10 mouse cellular contexts compared by ENCODE assay signal in genomic region chr16:24434026-24434425, GRCm38 (mm10). TPM values are rescaled to one million over a fixed set of nuclear protein-coding genes. Genes with fewer than 3 reads are reported as not detected.
DNase-seq lines count a peak whose midpoint lies in the region; ATAC-seq lines count a peak whose summit lies in the region.
"Had no signal": no experiment of that assay in that cellular context is flagged by ENCODE, and none has a peak within 500 bp of the region (broad histone marks: within the 10 kb centered on the region; RNA-seq: fewer than 3 reads in every experiment).

No protein-coding gene starts in this region.

- no peak overlapping the region for H3K4me3 ChIP-seq in forebrain, embryonic 16.5 days (replicated peaks; ENCODE audit: low read length)
- H3K4me3 ChIP-seq in forebrain, embryonic 14.5 days (ENCODE audit: low read depth, low read length): no peak overlapping the region
- no peak overlapping the region for H3K4me3 ChIP-seq in kidney, embryonic 14.5 days (ENCODE audit: low read length)
- no peak overlapping the region for H3K4me3 ChIP-seq in intestine, embryonic 16.5 days (ENCODE audit: low read length)
- H3K4me3 ChIP-seq: midbrain, embryonic 10.5 days; stomach, embryonic 15.5 days had no signal

- no peak overlapping the region for H3K27ac ChIP-seq in forebrain, embryonic 16.5 days (ENCODE audit: low read length)
- H3K27ac ChIP-seq in forebrain, embryonic 14.5 days (ENCODE audit: low read depth, low read length): no peak overlapping the region
- H3K27ac ChIP-seq in kidney, embryonic 14.5 days (ENCODE audit: low read depth, low read length): peak overlapping the region; percentile 65; the same call in 1 of the 2 replicates
- H3K27ac ChIP-seq in intestine, embryonic 16.5 days (ENCODE audit: low read length): peak overlapping the region; percentile 30; the same call in 1 of the 2 replicates
- H3K27ac ChIP-seq: midbrain, embryonic 10.5 days had no signal

- H3K4me2 ChIP-seq in forebrain, embryonic 16.5 days (ENCODE audit: low read length): no peak overlapping the region
- H3K4me2 ChIP-seq in forebrain, embryonic 14.5 days (ENCODE audit: low read length): no peak overlapping the region
- no peak overlapping the region for H3K4me2 ChIP-seq in kidney, embryonic 14.5 days (replicated peaks; ENCODE audit: low read depth, low read length)
- no peak overlapping the region for H3K4me2 ChIP-seq in intestine, embryonic 16.5 days (ENCODE audit: low read depth, low read length)
- H3K4me2 ChIP-seq: stomach, embryonic 15.5 days had no signal

- no peaks in the 10 kb centered on the region for H3K36me3 ChIP-seq in forebrain, embryonic 16.5 days (ENCODE audit: control insufficient read depth, insufficient read depth)
- H3K36me3 ChIP-seq in forebrain, embryonic 14.5 days (ENCODE audit: control insufficient read depth, insufficient read depth, low read length): no peaks in the 10 kb centered on the region
- no peaks in the 10 kb centered on the region for H3K36me3 ChIP-seq in kidney, embryonic 14.5 days (ENCODE audit: control insufficient read depth, insufficient read depth, low read length)
- H3K36me3 ChIP-seq in intestine, embryonic 16.5 days (ENCODE audit: control insufficient read depth, insufficient read depth, low read length): no peaks in the 10 kb centered on the region
- H3K36me3 ChIP-seq: midbrain, embryonic 10.5 days; stomach, embryonic 15.5 days had no signal

- peak; percentile 36; the same call in 1 of the 2 replicates for ATAC-seq in forebrain, embryonic 16.5 days
- ATAC-seq in forebrain, embryonic 14.5 days: no peak
- ATAC-seq in kidney, embryonic 14.5 days (ENCODE audit: low FRiP score, low TSS enrichment): no peak
- peak; percentile 7; the same call in 1 of the 2 replicates for ATAC-seq in intestine, embryonic 16.5 days

- no peak for DNase-seq in forebrain, embryonic 14.5 days (ENCODE audit: low spot score)
- no peak for DNase-seq in kidney, adult 8-10 months
- peak; percentile 65 for DNase-seq in 3T3-L1 (ENCODE audit: low read depth, low spot score)
- no peak for DNase-seq in left cerebral cortex, postnatal 36 days (ENCODE audit: low spot score in 2 of 2)
- DNase-seq in right cerebral cortex, postnatal 14 days: no peak

- no peaks in the 10 kb centered on the region for H3K27me3 ChIP-seq in forebrain, embryonic 16.5 days (replicated peaks; ENCODE audit: control insufficient read depth, insufficient read depth, low read length)
- no peaks in the 10 kb centered on the region for H3K27me3 ChIP-seq in forebrain, embryonic 14.5 days (replicated peaks; ENCODE audit: control insufficient read depth, insufficient read depth, low read length)
- H3K27me3 ChIP-seq in kidney, embryonic 14.5 days (ENCODE audit: control insufficient read depth, insufficient read depth, low read length): no peaks in the 10 kb centered on the region
- no peaks in the 10 kb centered on the region for H3K27me3 ChIP-seq in intestine, embryonic 16.5 days (replicated peaks; ENCODE audit: control insufficient read depth, insufficient read depth, low read length)
- H3K27me3 ChIP-seq: stomach, embryonic 15.5 days had no signal

- H3K9ac ChIP-seq in forebrain, embryonic 16.5 days (replicated peaks; ENCODE audit: low read depth, low read length): no peak overlapping the region
- H3K9ac ChIP-seq in forebrain, embryonic 14.5 days (ENCODE audit: low read length): no peak overlapping the region
- no peak overlapping the region; the same call in 1 of the 2 replicates for H3K9ac ChIP-seq in kidney, embryonic 14.5 days (ENCODE audit: low read depth, low read length)
- no peak overlapping the region for H3K9ac ChIP-seq in intestine, embryonic 16.5 days (ENCODE audit: low read depth, low read length)
- H3K9ac ChIP-seq: stomach, embryonic 15.5 days had no signal

- 80% methylated on average over 7 of the region's 7 CpGs for WGBS in forebrain, embryonic 16.5 days
- WGBS in forebrain, embryonic 14.5 days: 86% methylated on average over 7 of the region's 7 CpGs
- 58% methylated on average over 7 of the region's 7 CpGs for WGBS in kidney, embryonic 14.5 days
- WGBS in intestine, embryonic 16.5 days: 46% methylated on average over 7 of the region's 7 CpGs

- peaks cover 12% of the 10 kb centered on the region for H3K4me1 ChIP-seq in forebrain, embryonic 16.5 days (replicated peaks; ENCODE audit: control insufficient read depth, insufficient read depth, low read length)
- peaks cover 17% of the 10 kb centered on the region for H3K4me1 ChIP-seq in forebrain, embryonic 14.5 days (ENCODE audit: control insufficient read depth, insufficient read depth, low read length)
- peaks cover 26% of the 10 kb centered on the region for H3K4me1 ChIP-seq in kidney, embryonic 14.5 days (ENCODE audit: control insufficient read depth, insufficient read depth, low read length)
- peaks cover 40% of the 10 kb centered on the region for H3K4me1 ChIP-seq in intestine, embryonic 16.5 days (ENCODE audit: control insufficient read depth, insufficient read depth, low read length)

- intact Hi-C loops in left cerebral cortex, postnatal 36 days (cut with DNase I): no loop called here

- H3K9me3 ChIP-seq in forebrain, embryonic 16.5 days (ENCODE audit: control insufficient read depth, low read length): no peaks in the 10 kb centered on the region
- H3K9me3 ChIP-seq in forebrain, embryonic 14.5 days (replicated peaks; ENCODE audit: control insufficient read depth, low read length): no peaks in the 10 kb centered on the region
- no peaks in the 10 kb centered on the region for H3K9me3 ChIP-seq in kidney, embryonic 14.5 days (ENCODE audit: control insufficient read depth, low read length)
- no peaks in the 10 kb centered on the region for H3K9me3 ChIP-seq in intestine, embryonic 16.5 days (ENCODE audit: control insufficient read depth, low read length)
- H3K9me3 ChIP-seq: midbrain, embryonic 10.5 days; stomach, embryonic 15.5 days had no signal

RNA-seq across cellular contexts. Expression of gene Lpp, which starts 40.7 kb away (rescaled TPM):
- 10.5 and 12.2 TPM in 2 replicates for polyA plus RNA-seq in forebrain, embryonic 16.5 days (2015; fragmentation: Nextera tagmentation; extraction: Ambion mirVana)
- polyA plus RNA-seq in forebrain, embryonic 14.5 days (2014; fragmentation: Nextera tagmentation; extraction: Ambion mirVana): 4.8 and 6.7 TPM in 2 replicates
- polyA plus RNA-seq in kidney, embryonic 14.5 days (2014; fragmentation: Nextera tagmentation; extraction: Ambion mirVana): 36.9 and 49.2 TPM in 2 replicates
- polyA plus RNA-seq in intestine, embryonic 16.5 days (2015; fragmentation: Nextera tagmentation; extraction: Ambion mirVana): 64.7 and 66.5 TPM in 2 replicates
- 1 to 10 TPM; 4.4 to 7.8 TPM for total RNA-seq in left cerebral cortex, postnatal 36 days (2021)

Comparison
In these comparisons a context has a peak if more than half of its experiments do, and no peak if none do; other contexts are left out.
1. ATAC-seq: peak in forebrain, embryonic 16.5 days (single experiment) and intestine, embryonic 16.5 days (single experiment); none in forebrain, embryonic 14.5 days (single experiment) and kidney, embryonic 14.5 days (single experiment).
2. H3K27ac ChIP-seq: peak in kidney, embryonic 14.5 days (single experiment) and intestine, embryonic 16.5 days (single experiment); none in forebrain, embryonic 16.5 days (single experiment) and forebrain, embryonic 14.5 days (single experiment).